Mouse (Mus musculus) brain, embryonic 14.5 days (tissue): ENCODE results near the gene Mrpl48.

Experiments
- CTCF ChIP-seq: fragments of 200-500 bp; IDR thresholded peaks from 2 replicates; pipeline ENCODE4 v1.5.1; 2012; ENCODE audit warnings: inconsistent platforms, mild to moderate bottlenecking, moderate library complexity, borderline replicate concordance; ENCODE audit not compliant: insufficient read depth, insufficient read length; ENCODE audit errors: extremely low read depth
- POLR2A ChIP-seq: fragments of 200-500 bp; IDR thresholded peaks from 2 replicates; pipeline ENCODE4 v1.6.1; 2012; ENCODE audit warnings: mild to moderate bottlenecking, inconsistent platforms, borderline replicate concordance; ENCODE audit not compliant: poor library complexity, insufficient read depth, insufficient read length, severe bottlenecking; ENCODE audit errors: extremely low read depth

DNA sequence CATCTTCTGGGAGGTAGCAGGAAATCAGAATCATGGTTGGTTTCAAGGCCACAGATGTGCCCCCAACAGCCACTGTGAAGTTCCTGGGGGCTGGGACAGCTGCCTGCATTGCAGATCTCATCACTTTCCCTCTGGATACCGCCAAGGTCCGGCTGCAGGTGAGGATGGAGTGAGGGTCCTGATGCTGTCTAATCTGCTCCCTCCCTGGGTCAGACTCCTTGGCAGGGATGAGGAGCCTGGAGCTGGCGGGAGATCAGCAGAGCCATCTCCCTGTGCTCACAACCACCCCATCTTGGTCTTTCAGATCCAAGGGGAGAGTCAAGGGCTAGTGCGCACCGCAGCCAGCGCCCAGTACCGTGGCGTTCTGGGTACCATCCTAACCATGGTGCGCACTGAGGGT, 111.3 kb downstream of the Mrpl48 start:
- TF ChIP-seq CTCF (no peak), POLR2A (no peak)
